Mouse (Mus musculus) layer of hippocampus, postnatal 14 days (tissue): ENCODE measurements at regions not wholly inside any gene's neighbourhood (a gene's known extent, or its start where the extent isn't known, plus 50 kb on each side); places are given as distances from the start of the nearest gene placed in this dataset.
"Not testable (repeated sequence)": the region's sequence is repeated elsewhere in the genome, so short reads cannot be mapped to it uniquely, and the experiment has no call there.

Source experiments
- DNase-seq, 2 experiments: peaks; one replicate each; pipeline ENCODE4 v3.0.0; 2021 to 2022; ENCODE audit warnings: low spot score in 2 of 2, mixed read lengths in 1 of 2

DNA sequence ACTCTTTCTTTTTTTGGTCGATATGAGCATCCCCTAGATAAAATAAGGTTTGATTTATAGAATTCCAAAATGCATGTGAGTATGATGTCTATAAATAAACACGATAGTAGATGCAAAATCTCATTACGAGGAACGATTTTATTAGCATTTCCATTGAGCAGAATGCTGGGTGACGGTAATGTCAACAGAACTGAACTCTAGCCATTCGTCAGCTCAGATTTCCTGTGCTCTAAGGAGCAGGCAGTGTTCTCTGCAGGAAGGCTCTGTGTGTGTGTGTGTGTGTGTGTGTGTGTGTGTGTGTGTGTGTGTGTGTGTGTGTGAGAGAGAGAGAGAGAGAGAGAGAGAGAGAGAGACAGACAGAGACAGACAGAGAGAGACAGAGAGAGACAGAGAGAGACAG, 279.6 kb upstream of the 3110018I06Rik start:
- not testable (repeated sequence) for DNase-seq

DNA sequence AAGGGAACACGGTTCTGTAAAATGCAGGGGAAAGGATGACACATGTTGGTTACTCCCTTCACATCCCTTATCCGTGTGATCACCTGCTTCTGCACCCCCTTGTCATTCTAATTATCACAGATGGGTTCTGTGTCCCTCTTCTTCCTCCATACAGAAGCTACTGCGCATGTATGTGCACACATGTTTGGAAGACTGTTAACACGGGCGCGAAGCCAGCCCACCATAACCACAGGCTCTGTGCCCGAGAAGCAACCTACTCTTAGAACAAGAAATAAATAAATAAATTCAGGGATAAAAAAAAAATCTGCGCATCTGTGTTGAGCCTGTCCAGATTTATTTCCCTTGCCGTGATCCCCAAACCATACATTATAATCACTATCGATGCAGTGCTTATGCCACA, 275.6 kb upstream of the 3110018I06Rik start:
- DNase-seq: peak; percentile 21 to 22

DNA sequence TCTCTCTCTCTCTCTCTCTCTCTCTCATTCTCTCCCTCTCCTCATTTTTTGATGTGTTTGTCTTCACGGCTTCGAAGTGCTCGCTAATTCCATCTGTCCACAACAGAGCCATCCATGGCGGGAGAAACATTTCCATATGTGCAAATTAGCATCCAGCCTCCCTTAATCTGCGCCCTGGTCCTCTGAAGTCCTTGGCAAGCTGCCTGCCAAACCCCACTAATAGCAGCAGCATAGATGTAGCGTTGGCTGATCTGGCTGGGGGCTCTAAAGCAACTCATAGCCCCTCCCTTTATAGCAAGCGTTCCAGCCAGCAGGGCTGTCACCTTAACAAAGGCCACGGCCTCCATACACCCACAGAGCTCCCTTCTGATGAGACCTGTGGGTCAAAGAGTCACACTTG, 272.3 kb upstream of the 3110018I06Rik start:
- no peak for DNase-seq

DNA sequence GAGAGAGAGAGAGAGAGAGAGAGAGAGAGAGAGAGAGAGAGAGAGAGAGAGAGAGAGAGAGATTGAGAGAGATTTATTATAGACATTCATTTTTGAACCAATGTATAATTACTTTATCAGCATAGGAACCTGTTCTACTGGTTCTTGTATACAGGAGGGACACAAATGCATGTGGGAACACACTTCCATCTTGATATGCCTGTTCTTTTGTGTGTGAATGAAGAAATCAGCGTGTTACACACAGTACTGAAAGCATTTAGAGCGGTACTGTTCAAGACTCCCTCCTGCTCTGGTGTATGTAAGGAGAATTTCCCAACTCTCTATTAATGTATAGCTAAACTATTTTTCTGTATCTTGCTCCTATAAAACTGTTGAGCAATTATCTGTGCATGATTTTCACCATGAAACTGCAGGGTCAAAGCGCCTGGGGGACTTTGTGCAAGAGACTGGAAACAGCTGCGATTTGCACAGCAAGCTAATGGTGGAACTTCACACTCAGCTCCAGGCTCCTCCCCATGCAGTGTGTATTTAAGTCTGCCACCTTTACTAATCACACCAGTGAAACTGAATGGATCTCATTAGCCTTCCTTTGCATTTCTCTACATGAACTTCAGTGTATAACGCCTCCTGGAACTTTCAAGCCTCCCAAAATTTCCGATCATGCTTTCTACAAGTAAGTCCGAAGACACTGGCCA, 267.0 kb upstream of the 3110018I06Rik start:
- no peak for DNase-seq

DNA sequence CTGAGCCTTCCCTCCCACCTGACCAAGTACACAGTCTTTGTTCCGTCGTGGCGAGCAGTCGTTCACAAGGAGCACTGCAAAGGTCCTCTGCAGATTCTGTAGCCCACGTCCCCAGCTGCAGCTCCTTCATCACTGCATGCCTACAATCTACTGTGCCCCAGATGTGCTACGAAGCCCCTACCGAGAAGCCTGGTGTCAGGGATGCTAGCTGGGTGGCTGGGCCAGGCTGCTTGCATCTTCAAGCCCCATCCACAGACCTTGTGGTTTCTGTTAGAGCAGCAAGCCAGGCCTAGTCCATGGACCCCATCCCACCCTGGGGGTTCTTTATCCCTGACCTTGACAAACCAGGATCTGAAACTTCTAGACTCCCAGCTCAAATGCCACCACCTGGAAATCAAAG, 266.3 kb upstream of the 3110018I06Rik start:
- no peak for DNase-seq

DNA sequence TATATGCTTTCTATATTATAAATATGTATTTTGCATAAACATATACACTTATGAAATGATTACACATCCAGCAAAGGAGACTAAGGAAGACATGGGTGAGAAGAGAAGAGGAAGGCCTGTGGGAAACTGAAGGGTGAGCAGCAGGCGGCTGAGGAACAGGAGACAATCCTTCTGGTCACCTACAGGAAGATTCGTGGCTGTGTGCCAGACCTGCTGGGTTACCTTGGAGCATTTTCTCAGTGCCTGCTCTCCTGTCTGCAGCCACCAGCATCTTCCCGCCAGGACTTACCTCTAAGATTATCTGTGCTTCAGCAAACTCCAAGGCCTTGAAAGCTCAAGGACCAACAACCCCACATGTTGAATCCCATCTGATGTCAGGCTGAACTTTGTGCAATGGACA, 258.3 kb upstream of the 3110018I06Rik start:
- no peak for DNase-seq

DNA sequence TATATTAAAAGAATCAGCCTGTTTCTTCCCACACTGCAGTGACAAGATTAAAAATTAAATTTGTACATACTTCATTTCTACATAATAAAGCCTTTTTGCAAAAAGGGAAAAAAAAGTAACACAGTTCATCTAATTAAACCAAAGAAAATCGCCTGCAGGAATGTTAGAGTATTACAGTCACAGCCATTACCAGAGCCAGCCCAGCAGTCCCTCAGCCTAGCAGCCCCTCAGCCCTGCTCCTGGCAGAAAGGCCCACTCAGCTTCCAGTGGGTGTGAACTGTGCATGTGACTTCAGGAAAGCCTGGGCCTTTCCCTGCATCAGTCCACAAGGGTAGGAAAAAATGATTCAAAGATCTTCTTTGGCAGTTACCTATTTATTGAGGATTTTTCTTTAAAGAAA, 256.8 kb upstream of the 3110018I06Rik start:
- DNase-seq: no peak

DNA sequence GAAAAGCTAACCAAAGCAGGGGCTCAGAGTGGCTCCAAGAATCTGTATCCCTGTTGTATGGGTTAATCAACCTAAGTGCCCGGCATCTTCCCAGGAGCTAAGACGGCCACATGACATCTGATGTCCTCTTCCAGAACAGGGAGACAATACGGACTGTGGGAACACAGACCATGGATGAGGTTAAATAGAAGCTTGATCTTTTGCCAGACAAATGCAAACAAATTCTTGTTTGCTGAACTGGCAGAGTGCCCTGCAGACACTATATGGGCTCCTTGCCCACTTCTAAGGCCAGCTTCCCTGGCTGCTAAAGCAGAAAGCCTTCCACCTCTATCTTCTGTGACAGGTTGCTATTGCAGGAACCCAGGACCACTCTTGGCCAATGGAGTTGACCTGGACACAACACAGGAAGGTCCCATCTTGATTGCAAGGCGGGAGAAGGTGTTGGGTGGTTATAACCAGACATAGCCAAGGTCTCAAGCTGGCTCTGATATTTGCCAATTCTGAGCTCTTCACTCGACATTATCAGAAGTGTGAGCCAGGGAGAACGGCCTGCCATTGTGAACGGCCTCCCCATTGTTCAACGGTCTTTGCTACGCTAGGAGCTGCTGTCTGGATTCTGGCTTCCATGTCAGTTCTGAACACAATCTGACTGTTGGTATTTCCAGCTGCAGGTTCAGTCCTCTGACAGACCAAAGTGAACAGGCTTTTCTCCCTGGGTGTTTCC, 237.5 kb upstream of the 3110018I06Rik start:
- no peak for DNase-seq

DNA sequence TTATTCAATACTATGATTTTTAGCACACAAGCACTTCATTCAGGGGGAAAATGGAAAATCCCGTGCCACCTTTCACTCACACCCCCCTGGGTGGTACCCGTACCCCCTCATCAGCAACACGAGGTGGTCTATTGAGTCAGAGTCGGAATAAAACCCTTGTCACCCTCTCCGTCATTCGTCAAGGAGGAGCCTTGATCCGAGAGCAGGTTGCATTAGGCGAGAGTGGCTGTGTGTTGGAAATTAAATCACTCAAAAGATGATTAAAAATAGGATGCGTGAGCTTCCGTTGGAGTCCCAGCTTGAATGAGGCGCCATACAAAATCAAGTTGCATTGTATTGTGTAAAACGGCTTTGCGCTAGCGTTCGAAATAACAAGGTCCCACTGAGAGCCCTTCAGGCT, 236.5 kb upstream of the 3110018I06Rik start:
- no peak for DNase-seq

DNA sequence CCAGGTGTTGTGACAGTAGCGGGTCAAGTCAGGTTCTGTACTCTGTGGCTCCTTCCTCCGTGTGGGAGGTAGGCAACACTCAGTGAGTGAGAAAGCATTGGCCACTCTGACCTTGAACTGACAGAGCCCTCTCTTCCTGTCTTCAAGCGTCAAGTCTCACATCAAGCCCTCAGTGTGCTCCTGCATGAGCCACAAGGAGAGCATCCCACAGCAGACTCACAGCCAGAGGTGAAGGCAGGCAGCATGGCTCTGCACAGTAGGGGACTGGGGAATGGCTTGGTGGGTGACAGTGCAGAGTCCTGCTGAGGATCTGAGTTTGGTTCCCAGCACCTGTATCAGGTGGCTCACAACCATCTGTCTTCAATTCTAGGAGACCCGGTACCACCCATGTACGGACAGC, 226.4 kb upstream of the 3110018I06Rik start:
- no peak for DNase-seq

DNA sequence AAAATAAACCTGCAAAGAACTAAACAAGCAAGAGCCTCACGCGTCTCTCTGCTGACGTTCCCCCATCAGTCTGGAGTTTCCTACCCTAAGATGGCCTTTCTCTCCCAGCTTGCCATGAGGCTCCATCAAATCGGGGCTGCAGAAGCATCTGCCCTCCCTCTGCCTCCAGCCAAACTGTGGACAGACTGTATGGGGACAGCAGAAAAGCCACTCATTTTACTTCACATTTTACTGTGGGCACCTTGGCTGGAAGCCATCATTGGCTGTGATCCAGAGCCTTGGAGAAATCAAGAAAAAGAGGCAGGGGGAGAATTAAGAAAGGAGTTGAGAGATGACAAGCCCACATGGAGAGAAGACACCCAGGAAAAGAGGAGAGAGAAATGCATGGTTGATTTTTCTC, 225.9 kb upstream of the 3110018I06Rik start:
- DNase-seq: no peak

DNA sequence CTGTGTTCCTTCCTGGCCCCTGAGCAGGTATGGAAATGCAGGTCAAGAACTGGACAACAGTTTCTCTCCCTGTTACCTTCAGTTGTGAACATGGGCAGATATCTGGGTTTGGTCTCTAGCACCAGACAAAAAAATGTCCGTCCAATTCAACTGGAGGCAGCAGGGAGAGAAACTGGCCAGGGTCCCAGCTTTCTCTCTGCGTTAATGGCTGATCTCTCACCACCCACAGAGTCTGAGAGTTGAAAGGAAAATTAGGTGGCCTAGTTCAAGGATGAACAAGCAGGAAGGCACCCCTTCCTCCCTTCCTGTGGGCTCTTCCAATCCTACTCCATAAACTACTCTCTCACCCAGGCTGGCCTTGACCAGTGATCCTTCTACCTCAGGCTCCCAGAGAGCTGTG, 221.7 kb upstream of the 3110018I06Rik start:
- DNase-seq: no peak

DNA sequence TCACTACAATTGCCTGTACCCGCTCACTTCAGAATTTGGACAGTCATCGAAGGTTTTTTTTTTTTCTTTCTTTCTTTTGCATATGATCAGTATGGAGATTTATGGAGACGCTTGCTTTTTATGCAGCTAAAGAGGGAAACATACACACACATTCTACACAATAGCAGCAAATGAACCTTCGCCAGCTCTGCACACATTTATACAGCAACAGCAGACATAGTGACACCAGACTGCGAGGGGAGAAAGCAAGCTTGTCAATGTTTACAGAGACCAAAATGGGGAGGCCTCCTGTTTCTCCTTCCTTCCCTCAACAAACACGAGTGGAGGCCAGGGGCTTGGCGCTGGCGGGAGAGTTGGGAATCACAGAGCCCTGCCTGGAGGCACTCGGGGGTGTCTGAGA, 202.8 kb upstream of the 3110018I06Rik start:
- no peak for DNase-seq

DNA sequence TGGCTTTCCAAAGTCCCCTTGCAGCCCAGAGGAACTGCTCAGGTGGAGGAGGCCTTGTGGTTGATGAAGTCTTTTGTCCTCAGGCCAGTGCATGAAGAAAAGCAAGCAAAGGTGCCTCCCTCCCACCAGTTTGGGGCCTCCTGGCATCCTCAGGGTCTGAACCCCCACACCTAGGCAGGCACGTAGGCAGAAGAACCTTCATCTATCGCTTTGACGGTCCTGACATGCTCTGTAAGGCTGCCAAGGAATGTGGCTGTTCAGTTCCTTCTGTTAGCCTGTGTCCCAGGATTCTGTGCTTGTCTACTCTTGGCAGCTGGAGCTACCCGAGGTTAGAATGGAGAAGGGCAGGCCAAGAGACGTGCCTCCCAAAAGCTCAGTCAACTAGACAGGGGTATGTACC, 197.1 kb upstream of the 3110018I06Rik start:
- no peak for DNase-seq

DNA sequence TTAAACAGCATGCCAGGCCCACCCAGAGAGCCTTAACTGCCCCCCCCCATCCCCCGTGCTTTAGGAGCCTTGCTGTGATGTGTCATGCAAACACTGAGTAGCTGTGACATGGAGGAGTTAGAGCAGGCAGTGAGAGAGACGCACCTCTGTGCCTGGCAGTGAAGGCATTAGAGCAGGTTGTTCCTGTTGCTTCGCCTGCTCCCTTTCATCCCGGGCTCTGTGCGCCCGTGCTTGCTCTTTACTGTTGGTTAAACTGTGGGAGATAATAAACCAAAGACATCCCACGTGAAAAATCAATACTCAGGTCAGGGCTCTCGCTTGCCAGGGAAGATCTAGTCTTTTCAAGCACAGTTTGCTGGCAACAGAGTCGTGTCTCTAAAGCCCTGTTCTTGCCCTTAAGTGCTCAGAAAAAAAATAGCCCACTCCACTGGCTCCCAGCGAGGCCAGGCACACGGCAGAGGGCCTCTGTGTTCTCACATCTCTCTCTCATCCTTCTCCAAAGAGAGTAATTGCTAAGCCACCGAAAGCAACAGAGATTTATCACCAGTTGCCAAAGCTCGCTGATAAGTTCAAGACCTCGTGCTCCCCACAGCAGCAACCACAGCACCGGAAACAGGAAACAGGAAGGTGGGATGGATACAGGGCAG, 181.2 kb upstream of the 3110018I06Rik start:
- no peak for DNase-seq

DNA sequence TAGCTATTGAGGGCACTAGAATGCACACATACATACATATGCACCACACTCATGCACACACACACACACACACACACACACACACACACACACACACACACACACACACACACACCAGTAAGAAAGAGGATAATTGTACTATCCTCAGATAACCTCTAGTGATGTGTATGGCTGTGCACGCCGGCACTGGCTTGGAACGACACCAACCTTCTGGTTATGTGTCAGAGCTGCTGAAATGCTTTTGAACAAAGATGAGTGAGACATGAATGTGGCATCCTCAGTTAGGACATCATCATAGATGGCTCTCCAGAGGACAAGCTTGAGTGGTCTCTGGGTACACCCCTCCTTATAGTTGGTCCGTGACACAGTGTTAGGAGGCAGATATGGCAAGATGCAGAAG, 173.0 kb upstream of the 3110018I06Rik start:
- DNase-seq: peak; percentile 41 to 63

DNA sequence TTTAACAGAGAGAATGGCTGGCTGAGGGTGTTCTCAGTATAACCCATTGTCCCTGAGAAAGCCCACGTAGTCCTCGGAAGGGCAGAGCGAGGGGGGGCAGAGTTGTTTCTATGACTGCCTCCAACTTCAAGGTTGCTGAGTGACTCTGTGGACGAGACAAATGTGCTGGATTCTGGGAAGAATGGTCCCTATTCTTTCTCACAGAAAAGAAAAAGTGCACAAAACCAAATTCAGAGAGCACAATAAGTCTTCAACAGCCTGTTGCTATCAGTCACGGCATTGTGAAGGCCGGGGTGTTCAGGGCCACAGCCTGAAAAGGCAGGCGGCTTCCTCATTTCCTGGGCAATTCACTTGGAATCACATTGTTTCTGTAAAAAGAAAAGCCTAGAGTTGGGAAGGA, 165.6 kb upstream of the 3110018I06Rik start:
- no peak for DNase-seq

DNA sequence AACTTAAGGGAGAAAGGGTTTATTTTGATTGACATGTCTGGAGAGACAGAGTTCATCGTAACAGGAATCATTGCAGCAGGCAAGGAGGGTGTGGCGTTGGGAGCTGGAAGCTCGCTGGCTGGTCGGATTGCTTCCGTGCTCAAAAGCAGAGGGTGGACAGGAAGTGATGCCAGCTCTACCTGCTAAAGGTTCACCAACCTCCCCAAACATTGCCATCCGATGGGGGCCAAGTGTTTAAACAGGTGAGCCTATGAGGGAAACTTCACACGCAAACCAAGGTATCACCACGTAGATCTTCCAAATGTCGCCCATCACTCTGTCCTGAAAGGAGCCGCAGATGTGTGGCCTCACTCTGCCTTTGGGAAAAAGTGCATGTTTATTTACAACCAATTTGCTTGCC, 162.3 kb upstream of the 3110018I06Rik start:
- no peak for DNase-seq

DNA sequence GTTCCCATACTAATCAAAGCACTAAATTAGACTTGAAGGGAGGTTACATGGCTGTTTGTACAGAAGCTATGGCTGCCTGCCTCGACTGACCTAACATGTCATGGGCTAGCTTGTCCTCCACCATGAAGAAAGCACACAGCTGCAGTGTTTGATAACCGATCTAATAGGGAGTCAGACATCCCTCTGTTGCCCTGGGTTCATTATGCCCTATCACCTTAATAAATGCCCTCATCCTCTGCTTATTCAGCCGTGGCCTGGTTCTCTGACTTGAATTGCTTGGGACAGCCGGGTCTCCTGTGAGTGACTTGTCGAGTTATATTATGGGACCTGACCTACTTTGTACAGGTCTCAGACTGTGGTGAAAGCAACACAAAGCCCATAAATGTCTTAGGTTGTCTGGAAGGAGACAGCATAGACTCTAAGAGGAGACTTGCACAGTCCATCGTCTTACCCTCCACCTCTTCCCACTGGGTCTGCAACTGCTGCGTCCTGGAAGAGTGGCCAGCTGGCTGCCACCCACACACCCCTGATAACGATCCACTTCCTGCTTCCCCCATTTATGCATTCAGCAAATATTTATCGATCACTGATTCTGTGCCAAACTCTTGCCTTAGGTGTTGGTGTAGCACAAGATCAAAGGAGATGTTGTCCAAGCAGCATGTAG, 161.2 kb upstream of the 3110018I06Rik start:
- no peak for DNase-seq

DNA sequence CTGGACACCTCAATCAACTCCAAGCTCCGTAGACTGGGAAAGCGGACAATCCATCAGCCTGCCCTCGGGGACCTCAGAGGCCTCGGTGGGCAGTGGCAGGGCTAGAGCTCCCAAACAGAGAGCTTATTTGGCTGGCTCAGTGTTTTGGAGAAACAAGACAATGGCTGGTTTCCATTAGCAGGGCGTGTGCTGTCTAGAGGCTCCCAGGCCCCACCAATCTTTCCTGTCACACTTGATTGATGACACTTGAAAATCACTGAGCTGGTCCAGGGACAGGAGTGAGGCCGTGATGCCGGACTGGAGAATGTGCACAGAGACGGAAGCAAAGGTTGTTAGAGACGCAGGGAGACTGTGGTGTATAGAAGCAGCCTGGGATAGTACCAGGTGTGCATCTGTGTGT, 159.4 kb upstream of the 3110018I06Rik start:
- no peak for DNase-seq

DNA sequence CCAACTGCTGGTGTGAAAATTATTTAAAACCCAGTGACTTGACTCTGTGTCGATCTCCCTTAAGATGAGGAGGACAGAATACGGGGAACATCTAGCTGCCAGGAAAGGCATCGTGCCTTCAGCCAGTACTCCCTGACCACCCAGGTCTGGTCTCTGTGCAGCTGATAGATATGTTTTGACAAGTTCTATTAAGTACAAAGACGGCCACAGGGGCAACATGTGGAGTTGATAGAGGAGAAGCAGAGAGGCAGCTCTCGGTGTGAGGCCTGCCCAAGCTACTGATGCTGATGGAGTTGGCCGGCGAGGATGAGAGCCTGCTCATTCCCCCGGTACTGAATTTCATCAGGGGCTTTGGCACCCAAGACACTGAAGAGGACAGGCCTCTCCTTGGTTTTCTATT, 154.1 kb upstream of the 3110018I06Rik start:
- DNase-seq: peak in 1 of 2 experiments; percentile 28

DNA sequence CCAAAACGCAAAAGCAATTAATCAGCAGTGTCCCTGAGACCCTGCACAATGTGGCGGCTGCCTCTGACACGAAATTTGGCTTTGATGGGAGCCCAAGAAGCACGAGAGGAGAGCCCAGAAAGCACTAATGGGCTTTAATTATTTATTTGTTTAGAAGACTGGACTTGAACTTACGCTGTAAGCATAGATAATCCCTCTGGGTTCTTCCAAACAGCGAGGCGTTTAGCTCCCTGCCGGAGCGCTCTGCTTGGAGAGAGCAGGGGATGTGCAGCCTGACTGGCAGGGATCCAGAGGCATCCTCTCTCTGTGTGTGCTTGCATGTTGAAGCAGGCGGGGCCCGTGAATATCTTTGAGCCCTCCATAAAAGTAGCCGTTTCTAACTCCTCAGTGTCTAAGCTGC, 153.3 kb upstream of the 3110018I06Rik start:
- DNase-seq: peak; percentile 41 to 49
